Mouse (Mus musculus) heart, postnatal 10 days (tissue): Measurements from ENCODE around the gene Gm11009. TPM values are rescaled to one million over a fixed set of nuclear protein-coding genes. Genes with fewer than 3 reads are reported as not detected.
"Not testable (repeated sequence)": the region's sequence is repeated elsewhere in the genome, so short reads cannot be mapped to it uniquely, and the experiment has no call there.

Experiments used
- DNase-seq, 2 experiments: peaks; one replicate each; pipeline ENCODE4 v3.0.0; 2021
- intact Hi-C: fragments of 180-260 bp; cut with DNase I; formaldehyde crosslinking; loops from one replicate; pipeline ENCODE4 v1.15.1; 2025
- total RNA-seq, 2 experiments: library from RNA; stranded (reverse); gene quantifications; 2 replicates each; pipeline ENCODE4 v1.2.3; 2021

Gene Gm11009
- not detected for total RNA-seq

DNA sequence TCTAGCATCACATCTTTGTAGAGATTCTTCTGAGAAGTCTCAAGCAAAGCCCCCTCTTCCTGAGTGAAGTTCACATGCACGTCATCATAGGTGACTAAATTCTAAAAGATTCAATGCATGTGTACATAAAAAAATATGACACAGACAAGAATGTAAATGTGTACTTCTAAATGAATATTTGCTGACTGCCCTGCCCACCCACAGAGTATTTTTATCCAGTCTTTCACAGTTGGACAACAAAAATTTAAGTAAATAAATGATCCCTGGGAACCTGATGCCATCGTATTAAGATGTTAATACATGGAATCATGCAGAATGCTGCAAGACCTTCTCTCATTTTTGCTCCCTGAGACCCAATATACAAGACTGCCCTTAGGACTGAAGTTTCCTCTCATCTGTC is at the start of gene Gm11009:
Gene Gm11009 (minus strand): TSS at position 101 of the 400 bp plus-strand sequence.
- not testable (repeated sequence) for DNase-seq

More for the DNA sequence above, at the start of gene Gm11009:
- intact Hi-C loops: not testable (repeated sequence)

Other genes starting within 250 kb of the Gm11009 start
- gene Gm2004, start 169.7 kb downstream of the Gm11009 start, total RNA-seq: 10 to 100 TPM in 1 of 2 experiments, 1 to 10 TPM in 1; 8.4 to 13.0 TPM
- 1 to 10 TPM; 1.4 to 2.7 TPM for gene 2210418O10Rik, start 92.9 kb downstream of the Gm11009 start, total RNA-seq
- 10 to 100 TPM; 12.8 to 13.6 TPM for gene Gm14435, start 104.1 kb upstream of the Gm11009 start, total RNA-seq
- under 1 TPM in 1 of 2 experiments, not detected in 1; 0.57 TPM for gene Gm14434, start 167.3 kb upstream of the Gm11009 start, total RNA-seq
- not detected for gene Zfp967, start 201.6 kb upstream of the Gm11009 start, total RNA-seq